Mouse (Mus musculus) hindbrain, embryonic 11.5 days (tissue): ENCODE measurements at regions not wholly inside any gene's neighbourhood (a gene's known extent, or its start where the extent isn't known, plus 50 kb on each side); places are given as distances from the start of the nearest gene placed in this dataset.

ENCODE experiments used
- ATAC-seq: fragments of 200-750 bp; cut with Nextera tagmentation; 2 replicates; pipeline ENCODE4 v1.8.0; 2017; ENCODE audit warnings: mild to moderate bottlenecking, moderate TSS enrichment, moderate library complexity; ENCODE audit not compliant: low FRiP score
- DNase-seq: peaks from one replicate; pipeline ENCODE4 v3.0.0-alpha.2; 2015; ENCODE audit warnings: low spot score
- H3K27ac ChIP-seq: fragments of 300-500 bp; sonication (generic); 2 replicates; pipeline ENCODE4 v1.5.1; 2014; ENCODE audit warnings: mild to moderate bottlenecking, low read depth, low read length
- H3K27me3 ChIP-seq: fragments of 300-500 bp; sonication (generic); 2 replicates; pipeline ENCODE4 v1.6.1; 2014; ENCODE audit warnings: mild to moderate bottlenecking, low read length, moderate library complexity, mixed read lengths; ENCODE audit not compliant: control insufficient read depth, insufficient read depth
- H3K36me3 ChIP-seq: fragments of 300-500 bp; sonication (generic); 2 replicates; pipeline ENCODE4 v1.6.1; 2014; ENCODE audit warnings: mild to moderate bottlenecking, low read length, moderate library complexity, mixed read lengths; ENCODE audit not compliant: control insufficient read depth, insufficient read depth
- H3K4me1 ChIP-seq: fragments of 300-500 bp; sonication (generic); replicated peaks from 2 replicates; pipeline ENCODE4 v1.6.1; 2014; ENCODE audit warnings: low read length, mixed read lengths; ENCODE audit not compliant: control insufficient read depth, insufficient read depth
- H3K4me2 ChIP-seq: fragments of 300-500 bp; sonication (generic); replicated peaks from 2 replicates; pipeline ENCODE4 v1.6.1; 2014; ENCODE audit warnings: mild to moderate bottlenecking, low read depth, low read length
- H3K4me3 ChIP-seq: fragments of 300-500 bp; sonication (generic); 2 replicates; pipeline ENCODE4 v1.5.1; 2014; ENCODE audit warnings: low read depth, low read length
- H3K9ac ChIP-seq: fragments of 300-500 bp; sonication (generic); 2 replicates; pipeline ENCODE4 v1.6.1; 2014; ENCODE audit warnings: low read depth, low read length
- H3K9me3 ChIP-seq: fragments of 300-500 bp; sonication (generic); 2 replicates; pipeline ENCODE4 v1.6.1; 2016; ENCODE audit warnings: low read length; ENCODE audit not compliant: control insufficient read depth
- WGBS: fragments of 180-500 bp; shearing (Covaris S2); extraction: QIAGEN DNeasy Blood & Tissue Kit; methylation state at CpG from one replicate; pipeline ENCODE4 v1.1.7; 2014; 5-methylcytosine and 5-hydroxymethylcytosine counted together

DNA sequence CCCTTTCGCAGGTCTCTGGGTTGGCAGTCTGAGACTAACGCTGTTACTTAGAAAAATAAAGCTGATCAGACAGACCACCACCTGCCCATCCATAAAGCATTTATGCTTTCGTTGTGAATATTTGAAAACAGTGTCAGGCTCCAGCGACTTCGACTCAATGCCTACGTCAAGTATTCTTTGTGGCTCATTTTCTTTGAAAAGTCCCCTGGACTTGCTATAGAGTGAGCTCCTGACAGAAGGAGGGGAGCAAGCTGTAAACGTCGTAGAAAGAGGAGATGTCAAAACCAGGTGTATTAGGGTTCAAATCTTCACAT is 135.5 kb upstream of the Btg1 start:
- Histone ChIP-seq H3K27me3 (no peaks in the 10 kb centered on the region), H3K27ac (no peak overlapping the region), H3K9ac (no peak overlapping the region), H3K4me1 (no peaks in the 10 kb centered on the region), H3K4me3 (no peak overlapping the region), H3K9me3 (no peaks in the 10 kb centered on the region), H3K36me3 (no peaks in the 10 kb centered on the region), H3K4me2 (no peak overlapping the region)
- 71% methylated on average over 8 of the region's 8 CpGs for WGBS
- DNase-seq, result no peak
- no peak for ATAC-seq

GRCm38 (mm10) chr10:96486724-96487123 is 130.1 kb upstream of the Btg1 start:
- no peaks in the 10 kb centered on the region for H3K36me3 ChIP-seq
- H3K9ac ChIP-seq, result no peak overlapping the region
- H3K4me3 ChIP-seq, result no peak overlapping the region
- no peaks in the 10 kb centered on the region for H3K27me3 ChIP-seq
- H3K4me1 ChIP-seq, result no peaks in the 10 kb centered on the region
- H3K4me2 ChIP-seq, result no peak overlapping the region
- no peak overlapping the region for H3K27ac ChIP-seq
- H3K9me3 ChIP-seq, result no peaks in the 10 kb centered on the region
- WGBS, result 93% methylated on average over 3 of the region's 3 CpGs
- no peak for DNase-seq
- ATAC-seq, result no peak

DNA sequence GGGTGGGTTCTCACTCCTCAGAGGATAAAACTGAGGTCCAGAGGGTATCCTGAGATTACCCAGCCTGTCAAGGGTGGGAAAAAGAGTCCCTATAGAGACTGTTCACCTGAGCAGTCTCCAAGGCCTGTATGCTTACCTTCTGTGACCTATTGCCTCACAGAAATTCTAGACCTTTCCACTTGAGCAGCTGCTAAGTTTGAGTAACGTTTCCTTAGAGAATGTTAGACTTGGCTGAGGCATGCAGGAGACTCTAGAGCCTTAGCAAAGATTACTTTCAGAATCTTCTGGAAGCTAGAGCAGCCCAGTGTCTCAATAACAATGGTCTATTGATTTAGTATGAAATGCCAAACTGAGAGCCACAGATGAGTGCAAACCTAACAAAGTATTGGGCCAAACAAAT is 123.1 kb upstream of the Btg1 start:
- H3K9ac ChIP-seq, result no peak overlapping the region
- H3K9me3 ChIP-seq, result no peaks in the 10 kb centered on the region
- no peaks in the 10 kb centered on the region for H3K4me1 ChIP-seq
- no peak overlapping the region for H3K4me3 ChIP-seq
- no peak overlapping the region for H3K27ac ChIP-seq
- H3K36me3 ChIP-seq, result no peaks in the 10 kb centered on the region
- 52% methylated on average over 1 of the region's 1 CpGs for WGBS
- DNase-seq (no peak), ATAC-seq (no peak)
- H3K4me2 ChIP-seq, result no peak overlapping the region
- no peaks in the 10 kb centered on the region for H3K27me3 ChIP-seq

DNA sequence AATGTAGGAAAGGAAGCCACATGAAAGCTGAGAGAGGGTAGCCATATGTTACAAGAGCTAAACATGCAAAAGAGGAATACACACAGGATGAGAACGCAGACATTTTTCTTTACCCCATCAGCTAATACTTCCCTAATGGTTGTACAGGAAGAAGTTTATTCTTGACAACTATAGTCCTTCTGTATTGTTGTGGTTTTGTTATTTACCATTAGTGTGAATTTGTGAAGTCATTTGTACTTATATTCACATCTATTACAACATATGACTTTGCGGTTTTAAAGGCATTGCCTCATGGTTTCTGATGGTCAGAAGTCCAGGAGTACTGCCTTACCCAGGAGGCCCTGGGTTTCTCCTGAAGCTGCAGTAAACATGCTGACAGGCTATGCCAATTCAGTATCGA is 120.1 kb upstream of the Btg1 start:
- no peak overlapping the region for H3K27ac ChIP-seq
- no peaks in the 10 kb centered on the region for H3K36me3 ChIP-seq
- ATAC-seq (no peak), DNase-seq (no peak)
- no peaks in the 10 kb centered on the region for H3K4me1 ChIP-seq
- H3K4me3 ChIP-seq, result no peak overlapping the region
- no peak overlapping the region for H3K4me2 ChIP-seq
- WGBS, result 91% methylated on average over 3 of the region's 3 CpGs
- no peak overlapping the region for H3K9ac ChIP-seq
- H3K27me3 ChIP-seq, result no peaks in the 10 kb centered on the region
- no peaks in the 10 kb centered on the region for H3K9me3 ChIP-seq

- no peak for ATAC-seq
- no peak for DNase-seq
- Histone ChIP-seq H3K27ac (no peak overlapping the region), H3K27me3 (no peaks in the 10 kb centered on the region), H3K4me1 (no peaks in the 10 kb centered on the region), H3K36me3 (no peaks in the 10 kb centered on the region), H3K9me3 (no peaks in the 10 kb centered on the region), H3K4me2 (no peak overlapping the region), H3K9ac (no peak overlapping the region), H3K4me3 (no peak overlapping the region)
- WGBS, result 89% methylated on average over 7 of the region's 7 CpGs
Measured at GRCm38 (mm10) chr10:96497482-96497881, 119.3 kb upstream of the Btg1 start.

DNA sequence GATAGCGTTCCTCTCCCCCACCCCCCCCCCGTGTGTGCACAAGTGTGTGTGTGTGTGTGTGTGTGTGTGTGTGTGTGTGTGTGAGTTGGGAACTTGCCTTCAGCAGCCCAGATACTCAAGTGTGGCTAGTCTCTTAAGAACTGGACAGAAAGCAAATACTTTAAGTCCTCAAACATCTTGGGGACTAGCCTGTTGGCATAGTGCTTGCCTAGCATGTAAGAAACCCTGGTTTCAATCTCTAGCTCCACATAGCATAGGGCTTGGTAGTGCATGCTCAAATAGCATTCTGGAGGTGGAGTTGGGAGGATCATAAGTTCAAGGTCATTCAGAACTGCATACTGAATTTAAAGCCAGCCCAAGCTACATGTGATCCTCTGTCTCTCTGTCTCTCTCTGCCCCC is 117.5 kb upstream of the Btg1 start:
- DNase-seq, result no peak
- no peak overlapping the region for H3K9ac ChIP-seq
- no peaks in the 10 kb centered on the region for H3K4me1 ChIP-seq
- no peak overlapping the region for H3K27ac ChIP-seq
- H3K27me3 ChIP-seq, result no peaks in the 10 kb centered on the region
- no peaks in the 10 kb centered on the region for H3K9me3 ChIP-seq
- no peak for ATAC-seq
- WGBS, result 100% methylated on average over 1 of the region's 2 CpGs
- no peaks in the 10 kb centered on the region for H3K36me3 ChIP-seq
- H3K4me3 ChIP-seq, result no peak overlapping the region
- H3K4me2 ChIP-seq, result no peak overlapping the region

GRCm38 (mm10) chr10:96502090-96502728 is 114.6 kb upstream of the Btg1 start:
- Histone ChIP-seq H3K9me3 (no peaks in the 10 kb centered on the region), H3K4me2 (no peak overlapping the region), H3K9ac (no peak overlapping the region), H3K27ac (no peak overlapping the region), H3K4me3 (no peak overlapping the region), H3K27me3 (no peaks in the 10 kb centered on the region), H3K36me3 (no peaks in the 10 kb centered on the region), H3K4me1 (no peaks in the 10 kb centered on the region)
- ATAC-seq (no peak), DNase-seq (no peak)
- 81% methylated on average over 4 of the region's 4 CpGs for WGBS

DNA sequence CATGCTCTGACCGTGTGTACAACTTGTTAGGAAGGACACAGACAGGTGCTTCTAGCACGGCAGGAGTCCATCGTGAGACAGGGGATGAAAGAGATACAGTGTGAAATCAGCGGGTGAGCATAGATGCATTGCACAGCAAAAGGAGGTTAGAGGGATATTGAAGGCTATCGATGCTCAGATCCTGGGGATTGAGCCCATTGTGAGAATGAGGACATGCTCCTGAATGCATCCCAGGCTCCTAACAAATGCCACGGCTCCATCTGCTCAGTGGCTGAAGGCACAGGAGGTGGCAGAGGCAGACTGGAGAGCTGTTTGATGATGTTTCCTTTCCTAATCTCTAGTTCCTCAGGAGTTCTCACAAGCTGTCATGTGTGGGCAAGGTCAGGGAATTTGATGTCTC is 114.1 kb upstream of the Btg1 start:
- H3K27ac ChIP-seq, result no peak overlapping the region

DNA sequence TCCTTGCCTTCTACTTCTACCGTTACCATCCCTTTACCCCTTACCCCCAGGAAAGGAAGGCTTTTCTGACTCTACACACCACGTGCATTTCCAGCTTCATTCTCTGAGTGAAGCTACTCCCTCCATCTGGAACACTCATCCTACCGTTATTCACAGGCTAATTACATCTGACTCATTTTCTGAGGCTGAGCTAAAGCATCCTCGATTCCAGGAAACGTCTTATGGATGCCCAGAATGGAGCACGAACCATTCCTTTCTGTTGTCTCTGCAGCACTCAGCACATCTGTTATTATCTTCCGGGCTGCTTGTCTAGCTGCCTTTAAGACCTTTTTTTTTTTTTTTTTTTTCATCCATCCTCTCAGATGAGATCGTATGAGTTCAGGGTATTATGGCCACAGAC is 112.5 kb upstream of the Btg1 start:
- no peak overlapping the region for H3K9ac ChIP-seq
- H3K4me3 ChIP-seq, result no peak overlapping the region
- no peak for ATAC-seq
- H3K27me3 ChIP-seq, result no peaks in the 10 kb centered on the region
- no peak for DNase-seq
- H3K4me1 ChIP-seq, result no peaks in the 10 kb centered on the region
- H3K4me2 ChIP-seq, result no peak overlapping the region
- H3K9me3 ChIP-seq, result no peaks in the 10 kb centered on the region
- no peaks in the 10 kb centered on the region for H3K36me3 ChIP-seq
- no peak overlapping the region for H3K27ac ChIP-seq
- 88% methylated on average over 8 of the region's 8 CpGs for WGBS

More for the DNA sequence above, 114.1 kb upstream of the Btg1 start:
- no peak overlapping the region for H3K4me3 ChIP-seq
- DNase-seq (no peak), ATAC-seq (no peak)
- no peaks in the 10 kb centered on the region for H3K36me3 ChIP-seq
- no peak overlapping the region for H3K4me2 ChIP-seq
- 73% methylated on average over 6 of the region's 6 CpGs for WGBS
- H3K4me1 ChIP-seq, result no peaks in the 10 kb centered on the region
- no peaks in the 10 kb centered on the region for H3K9me3 ChIP-seq
- no peak overlapping the region for H3K9ac ChIP-seq
- no peaks in the 10 kb centered on the region for H3K27me3 ChIP-seq
